Mouse (Mus musculus) hindbrain, embryonic 11.5 days (tissue): ENCODE measurements around the gene Atp6v0c. TPM values are rescaled to one million over a fixed set of nuclear protein-coding genes. Genes with fewer than 3 reads are reported as not detected.
"Not testable (repeated sequence)": the region's sequence is repeated elsewhere in the genome, so short reads cannot be mapped to it uniquely, and the experiment has no call there.

ENCODE experiments used
- ATAC-seq: fragments of 200-750 bp; cut with Nextera tagmentation; 2 replicates; pipeline ENCODE4 v1.8.0; 2017; ENCODE audit warnings: mild to moderate bottlenecking, moderate TSS enrichment, moderate library complexity; ENCODE audit not compliant: low FRiP score
- DNase-seq: peaks from one replicate; pipeline ENCODE4 v3.0.0-alpha.2; 2015; ENCODE audit warnings: low spot score
- H3K27ac ChIP-seq: fragments of 300-500 bp; sonication (generic); 2 replicates; pipeline ENCODE4 v1.5.1; 2014; ENCODE audit warnings: mild to moderate bottlenecking, low read depth, low read length
- H3K27me3 ChIP-seq: fragments of 300-500 bp; sonication (generic); 2 replicates; pipeline ENCODE4 v1.6.1; 2014; ENCODE audit warnings: mild to moderate bottlenecking, low read length, moderate library complexity, mixed read lengths; ENCODE audit not compliant: control insufficient read depth, insufficient read depth
- H3K36me3 ChIP-seq: fragments of 300-500 bp; sonication (generic); 2 replicates; pipeline ENCODE4 v1.6.1; 2014; ENCODE audit warnings: mild to moderate bottlenecking, low read length, moderate library complexity, mixed read lengths; ENCODE audit not compliant: control insufficient read depth, insufficient read depth
- H3K4me1 ChIP-seq: fragments of 300-500 bp; sonication (generic); replicated peaks from 2 replicates; pipeline ENCODE4 v1.6.1; 2014; ENCODE audit warnings: low read length, mixed read lengths; ENCODE audit not compliant: control insufficient read depth, insufficient read depth
- H3K4me2 ChIP-seq: fragments of 300-500 bp; sonication (generic); replicated peaks from 2 replicates; pipeline ENCODE4 v1.6.1; 2014; ENCODE audit warnings: mild to moderate bottlenecking, low read depth, low read length
- H3K4me3 ChIP-seq: fragments of 300-500 bp; sonication (generic); 2 replicates; pipeline ENCODE4 v1.5.1; 2014; ENCODE audit warnings: low read depth, low read length
- H3K9ac ChIP-seq: fragments of 300-500 bp; sonication (generic); 2 replicates; pipeline ENCODE4 v1.6.1; 2014; ENCODE audit warnings: low read depth, low read length
- H3K9me3 ChIP-seq: fragments of 300-500 bp; sonication (generic); 2 replicates; pipeline ENCODE4 v1.6.1; 2016; ENCODE audit warnings: low read length; ENCODE audit not compliant: control insufficient read depth
- WGBS: fragments of 180-500 bp; shearing (Covaris S2); extraction: QIAGEN DNeasy Blood & Tissue Kit; methylation state at CpG from one replicate; pipeline ENCODE4 v1.1.7; 2014; 5-methylcytosine and 5-hydroxymethylcytosine counted together
- polyA plus RNA-seq: library from polyadenylated mRNA; unstranded; fragments of >200 nt; fragmentation: Nextera tagmentation; extraction: Ambion mirVana; gene quantifications from 2 replicates; pipeline ENCODE4 v1.2.1, GENCODE M21; 2014

Atp6v0c gene
- polyA plus RNA-seq, 1 experiment from 2014 or later = 499 TPM

DNA sequence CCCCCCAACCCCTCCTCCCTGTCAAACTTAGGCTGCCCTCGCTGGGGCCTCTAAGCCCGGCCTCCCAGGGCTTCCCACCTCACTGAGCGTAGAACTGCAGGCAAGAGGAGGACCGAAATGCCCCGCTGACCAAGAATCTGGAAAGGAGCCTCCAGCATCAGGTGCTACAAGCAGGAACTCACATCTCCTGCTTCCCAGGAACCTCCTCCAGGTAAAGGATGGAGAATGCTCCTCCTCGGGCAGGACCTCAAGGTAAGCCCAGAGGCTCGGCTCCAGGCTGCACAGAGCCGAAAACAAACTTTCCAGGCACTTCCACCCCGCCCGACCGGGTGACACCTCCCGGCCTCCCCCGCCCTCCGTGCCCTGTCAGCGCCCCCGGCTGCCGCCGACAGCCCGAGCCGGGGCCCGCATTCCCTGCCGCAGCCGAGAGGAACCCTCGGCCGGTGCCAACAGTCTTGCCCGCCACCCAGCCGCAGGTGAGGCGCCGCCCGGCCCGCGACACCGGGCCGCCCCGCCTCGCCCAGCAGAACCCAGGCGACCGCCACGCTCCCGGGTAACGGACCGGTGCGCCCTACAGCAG is 28.6 kb downstream of the Atp6v0c start:
- Histone ChIP-seq H3K9ac (peak overlapping the region; percentile 82), H3K9me3 (no peaks in the 10 kb centered on the region), H3K4me1 (no peaks in the 10 kb centered on the region; the same call in 1 of the 2 replicates), H3K4me3 (peak overlapping the region; percentile 88), H3K4me2 (peak overlapping the region; percentile 76), H3K27me3 (no peaks in the 10 kb centered on the region), H3K27ac (peak overlapping the region; percentile 47), H3K36me3 (no peaks in the 10 kb centered on the region)
- under 1% methylated on average over 34 of the region's 43 CpGs for WGBS
- DNase-seq = peak; percentile 47
- peak; percentile 34 for ATAC-seq

DNA sequence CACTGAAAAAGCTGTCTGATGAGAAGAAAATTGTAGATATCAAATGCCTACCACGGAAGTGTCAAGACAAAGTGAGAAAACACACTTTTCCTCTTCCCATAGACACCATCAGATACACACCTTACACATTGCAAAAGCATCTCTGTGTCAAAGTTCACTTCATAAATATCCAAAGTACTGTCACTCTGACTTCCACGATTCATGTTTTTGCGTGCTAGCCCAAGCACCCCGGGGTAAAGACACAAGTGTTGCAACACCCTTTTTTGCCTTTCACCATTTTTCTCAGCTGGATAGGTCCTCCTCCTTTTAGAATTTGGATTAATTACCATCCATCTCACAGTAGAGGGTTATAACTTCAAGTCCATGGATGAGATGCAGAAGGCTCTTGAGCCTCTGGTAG is 29.5 kb downstream of the Atp6v0c start:
- Histone ChIP-seq H3K27ac (no peak overlapping the region), H3K36me3 (no peaks in the 10 kb centered on the region), H3K9ac (no peak overlapping the region), H3K4me3 (peak overlapping the region; percentile 88), H3K4me2 (peak overlapping the region; percentile 76), H3K27me3 (no peaks in the 10 kb centered on the region), H3K9me3 (no peaks in the 10 kb centered on the region), H3K4me1 (no peaks in the 10 kb centered on the region; the same call in 1 of the 2 replicates)
- ATAC-seq (no peak), DNase-seq (no peak)
- WGBS = 94% methylated on average over 4 of the region's 4 CpGs

DNA sequence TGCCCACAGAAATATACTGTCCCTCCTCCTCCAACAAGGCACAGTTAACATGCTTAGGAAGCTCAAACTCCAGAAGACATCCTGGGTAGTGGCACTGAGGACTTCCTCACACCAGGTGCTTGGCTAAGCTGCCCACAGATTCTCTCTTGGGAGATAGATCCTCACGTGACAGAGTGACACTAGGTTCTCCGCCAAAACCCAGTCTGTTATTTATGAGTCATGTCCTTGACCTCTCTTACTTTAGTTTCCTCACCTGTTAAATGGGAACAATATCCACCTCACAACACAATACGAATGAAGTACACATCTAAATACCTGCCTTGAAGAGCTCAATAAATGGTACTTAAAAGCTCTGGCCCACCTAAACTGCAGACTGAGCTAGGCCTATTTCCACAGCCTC is 30.2 kb downstream of the Atp6v0c start:
- H3K4me2 ChIP-seq = no peak overlapping the region

DNA sequence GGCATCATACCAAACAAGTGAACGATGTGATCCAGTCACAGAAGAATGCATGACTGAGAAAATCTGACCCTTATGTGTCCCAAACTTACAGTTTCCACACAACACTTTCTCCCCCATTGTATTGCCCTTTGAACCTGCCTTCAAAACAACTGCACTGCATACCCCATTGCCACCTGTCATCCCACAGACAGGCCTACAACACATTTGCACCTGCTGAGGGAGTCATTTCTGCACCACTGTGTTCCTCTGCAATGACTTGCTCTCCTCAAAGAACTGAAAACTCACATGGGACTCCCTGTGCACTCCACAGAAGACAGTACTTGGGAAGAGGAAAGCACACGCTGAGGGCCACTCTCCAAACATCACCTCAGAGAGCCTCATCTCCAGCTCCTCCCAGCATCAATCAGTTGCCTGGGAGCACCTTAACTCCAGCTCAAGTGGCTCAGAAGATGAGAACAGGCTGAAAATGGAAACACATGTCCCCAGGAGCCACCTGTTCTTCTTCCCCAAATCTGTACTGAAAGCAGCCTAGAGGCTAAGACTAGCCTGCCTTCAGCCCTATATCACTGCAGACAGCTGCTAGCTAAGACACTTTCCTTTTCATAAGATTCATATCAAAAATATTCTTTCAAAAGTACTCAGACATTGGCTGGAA is 32.1 kb downstream of the Atp6v0c start:
- DNase-seq (no peak), ATAC-seq (no peak)
- no peaks in the 10 kb centered on the region; the same call in 1 of the 2 replicates for H3K4me1 ChIP-seq
- no peak overlapping the region for H3K27ac ChIP-seq
- H3K9me3 ChIP-seq = no peaks in the 10 kb centered on the region
- H3K9ac ChIP-seq = no peak overlapping the region
- no peak overlapping the region for H3K4me2 ChIP-seq
- WGBS = 86% methylated on average over 2 of the region's 2 CpGs
- H3K36me3 ChIP-seq = no peaks in the 10 kb centered on the region
- no peaks in the 10 kb centered on the region for H3K27me3 ChIP-seq
- no peak overlapping the region for H3K4me3 ChIP-seq

More for the DNA sequence above, 30.2 kb downstream of the Atp6v0c start:
- Histone ChIP-seq H3K36me3 (no peaks in the 10 kb centered on the region), H3K9me3 (no peaks in the 10 kb centered on the region), H3K9ac (no peak overlapping the region), H3K27ac (no peak overlapping the region), H3K4me3 (no peak overlapping the region), H3K4me1 (no peaks in the 10 kb centered on the region; the same call in 1 of the 2 replicates), H3K27me3 (no peaks in the 10 kb centered on the region)
- ATAC-seq (no peak), DNase-seq (no peak)
- WGBS = 91% methylated on average over 3 of the region's 3 CpGs

DNA sequence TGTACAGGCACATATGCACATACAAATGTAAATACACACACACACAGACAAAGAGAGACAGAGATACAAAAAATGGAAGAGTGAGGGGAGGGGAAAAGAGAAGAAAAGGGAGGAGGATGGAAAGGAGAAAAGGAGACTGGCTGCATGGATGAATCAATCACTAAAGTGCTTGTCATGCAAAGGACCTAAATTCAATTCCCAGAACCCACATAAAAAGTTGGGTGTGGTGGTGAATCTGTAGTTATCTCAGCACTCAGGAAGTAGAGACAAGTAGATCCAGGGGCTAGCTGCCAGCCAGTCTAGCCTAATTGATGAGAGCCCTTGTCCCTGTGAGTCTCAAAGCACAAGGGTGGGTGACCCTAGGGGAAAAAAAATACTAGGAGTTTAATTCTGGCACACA is 35.4 kb downstream of the Atp6v0c start:
- Histone ChIP-seq H3K9ac (no peak overlapping the region), H3K4me1 (no peaks in the 10 kb centered on the region), H3K36me3 (no peaks in the 10 kb centered on the region), H3K9me3 (no peaks in the 10 kb centered on the region), H3K27ac (no peak overlapping the region), H3K4me2 (no peak overlapping the region), H3K27me3 (no peaks in the 10 kb centered on the region), H3K4me3 (no peak overlapping the region)
- DNase-seq (no peak), ATAC-seq (no peak)

DNA sequence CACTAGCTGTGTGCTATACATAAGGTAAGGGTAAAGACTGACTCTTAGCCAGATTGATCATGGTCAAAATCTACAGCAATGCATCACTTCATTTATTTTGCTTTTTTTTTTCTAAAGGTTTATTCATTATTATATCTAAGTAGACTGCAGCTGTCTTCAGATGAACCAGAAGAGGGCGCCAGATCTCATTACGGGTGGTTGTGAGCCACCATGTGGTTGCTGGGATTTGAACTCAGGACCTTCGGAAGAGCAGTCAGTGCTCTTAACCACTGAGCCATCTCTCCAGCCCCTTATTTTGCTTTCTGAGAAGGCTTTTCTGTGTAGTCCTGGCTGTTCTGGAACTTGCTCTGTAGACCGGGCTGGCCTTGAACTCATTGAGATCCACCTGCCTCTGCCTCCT is 36.6 kb downstream of the Atp6v0c start:
- H3K27me3 ChIP-seq, H3K36me3 ChIP-seq, H3K4me1 ChIP-seq, H3K27ac ChIP-seq, H3K9me3 ChIP-seq, H3K4me3 ChIP-seq, H3K4me2 ChIP-seq, ATAC-seq, H3K9ac ChIP-seq, DNase-seq: not testable (repeated sequence)
- 87% methylated on average over 4 of the region's 4 CpGs for WGBS

DNA sequence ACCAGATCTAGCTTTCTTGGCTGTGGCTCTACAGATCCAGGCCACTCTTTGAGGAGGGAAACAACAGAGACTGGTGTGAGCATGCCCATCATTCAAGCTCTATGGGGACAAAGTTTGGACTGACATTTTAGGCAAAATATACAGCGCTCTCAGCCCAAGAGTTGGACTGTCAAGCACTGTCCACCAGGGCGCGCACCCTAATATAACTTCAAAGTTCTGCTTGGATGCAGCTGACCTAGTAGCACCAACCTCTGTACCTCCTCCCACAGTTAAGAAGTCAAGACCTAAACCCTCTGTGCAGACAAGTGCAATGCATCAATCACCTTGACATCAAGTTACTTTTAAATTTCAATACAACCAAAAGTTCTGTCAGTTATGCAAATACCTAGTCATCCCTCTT is 37.9 kb downstream of the Atp6v0c start:
- WGBS = 86% methylated on average over 3 of the region's 3 CpGs
- H3K27me3 ChIP-seq = no peaks in the 10 kb centered on the region
- H3K9me3 ChIP-seq = no peaks in the 10 kb centered on the region

DNA sequence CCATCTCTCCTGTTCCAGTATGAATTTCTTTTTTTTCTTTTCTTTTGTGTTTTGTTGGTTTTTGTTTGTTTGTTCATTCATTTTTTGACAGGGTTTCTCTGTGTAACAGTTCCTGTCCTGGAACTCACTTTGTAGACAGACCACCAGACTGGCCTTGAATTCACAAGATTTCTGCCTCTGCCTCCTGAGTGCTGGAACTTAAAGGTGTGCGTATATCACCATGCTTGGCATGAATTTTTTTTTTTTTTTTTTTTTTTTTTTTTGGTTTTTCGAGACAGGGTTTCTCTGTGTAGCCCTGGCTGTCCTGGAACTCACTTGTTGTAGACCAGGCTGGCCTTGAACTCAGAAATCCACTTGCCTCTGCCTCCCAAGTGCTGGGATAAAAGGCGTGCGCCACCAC is 40.3 kb downstream of the Atp6v0c start:
- 97% methylated on average over 3 of the region's 4 CpGs for WGBS
- not testable (repeated sequence) for H3K4me3 ChIP-seq, ATAC-seq

More for the DNA sequence above, 37.9 kb downstream of the Atp6v0c start:
- Histone ChIP-seq H3K4me1 (no peaks in the 10 kb centered on the region), H3K36me3 (no peaks in the 10 kb centered on the region), H3K9ac (no peak overlapping the region), H3K27ac (no peak overlapping the region), H3K4me3 (no peak overlapping the region), H3K4me2 (no peak overlapping the region)
- no peak for DNase-seq
- no peak for ATAC-seq

DNA sequence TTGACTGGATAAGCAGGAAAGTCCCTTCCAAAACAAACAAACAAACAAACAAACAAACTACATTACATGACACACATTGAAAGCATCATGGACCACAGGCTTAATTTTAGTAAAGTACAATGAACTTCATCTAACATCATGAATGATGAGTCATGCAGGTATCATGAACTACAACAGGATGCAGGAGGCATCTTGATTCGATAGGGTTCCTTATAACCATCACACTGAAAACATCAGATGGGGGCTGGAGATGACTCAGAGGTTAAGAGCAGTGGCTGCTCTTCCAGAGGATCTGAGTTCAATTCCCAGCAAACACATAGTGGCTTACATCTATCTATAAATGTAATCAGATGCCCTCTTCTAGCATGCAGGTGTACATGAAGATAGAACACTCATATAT is 41.9 kb downstream of the Atp6v0c start:
- no peak overlapping the region for H3K27ac ChIP-seq
- no peaks in the 10 kb centered on the region for H3K9me3 ChIP-seq
- H3K4me2 ChIP-seq = no peak overlapping the region
- ATAC-seq (no peak), DNase-seq (no peak)
- no peaks in the 10 kb centered on the region for H3K4me1 ChIP-seq
- H3K4me3 ChIP-seq = no peak overlapping the region
- H3K36me3 ChIP-seq = no peaks in the 10 kb centered on the region
- no peaks in the 10 kb centered on the region for H3K27me3 ChIP-seq
- no peak overlapping the region for H3K9ac ChIP-seq
- WGBS = 98% methylated on average over 1 of the region's 1 CpGs

More for the DNA sequence above, 40.3 kb downstream of the Atp6v0c start:
- H3K9me3 ChIP-seq, H3K4me2 ChIP-seq, DNase-seq, H3K36me3 ChIP-seq, H3K9ac ChIP-seq, H3K4me1 ChIP-seq, H3K27ac ChIP-seq, H3K27me3 ChIP-seq: not testable (repeated sequence)
